Mouse (Mus musculus): ENCODE measurements around the gene Frmpd3. TPM values are rescaled to one million over a fixed set of nuclear protein-coding genes. Genes with fewer than 3 reads are reported as not detected.

Frmpd3 gene
- 0.04 and 0.09 TPM in 2 replicates for polyA plus RNA-seq (2012; rRNA removed; ENCODE audit: low replicate concordance)

DNA sequence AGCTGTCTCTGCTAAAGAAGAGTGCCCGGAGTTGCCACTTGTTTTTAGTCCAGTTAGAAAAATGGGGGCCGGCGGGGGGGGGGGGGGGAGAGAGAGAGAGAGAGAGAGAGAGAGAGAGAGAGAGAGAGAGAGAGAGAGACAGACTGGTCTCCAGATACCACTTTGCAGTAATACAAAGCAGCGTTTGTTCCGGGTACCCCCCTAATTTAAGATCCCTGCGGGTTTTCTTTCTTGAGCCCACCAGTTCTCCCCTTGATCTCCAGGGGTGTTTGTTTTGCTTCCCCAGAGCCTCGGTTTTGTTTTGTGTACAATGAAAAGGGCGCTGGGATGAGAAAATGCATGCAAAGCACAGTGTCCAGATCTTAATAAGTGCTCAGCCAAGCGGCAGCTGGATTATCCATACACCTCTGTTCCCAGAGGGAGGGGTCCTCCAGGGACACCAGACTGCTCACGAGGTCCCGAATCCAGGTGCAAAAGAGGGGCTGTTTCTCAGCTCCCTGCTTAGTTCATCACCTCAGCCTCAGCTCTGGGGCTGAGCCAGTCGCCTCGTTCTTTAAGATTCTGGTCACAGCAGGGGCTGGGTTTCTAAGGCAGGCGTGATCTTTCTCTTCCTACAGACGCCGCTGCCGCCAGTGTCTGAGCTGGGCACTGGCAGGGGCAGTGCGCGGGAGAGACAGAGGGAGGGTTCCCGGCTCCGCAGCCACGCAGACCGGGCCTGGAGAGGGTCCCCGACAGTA lies at the start of gene Frmpd3:
Gene Frmpd3 (plus strand): TSS at position 608 of the 737 bp plus-strand sequence.

DNA sequence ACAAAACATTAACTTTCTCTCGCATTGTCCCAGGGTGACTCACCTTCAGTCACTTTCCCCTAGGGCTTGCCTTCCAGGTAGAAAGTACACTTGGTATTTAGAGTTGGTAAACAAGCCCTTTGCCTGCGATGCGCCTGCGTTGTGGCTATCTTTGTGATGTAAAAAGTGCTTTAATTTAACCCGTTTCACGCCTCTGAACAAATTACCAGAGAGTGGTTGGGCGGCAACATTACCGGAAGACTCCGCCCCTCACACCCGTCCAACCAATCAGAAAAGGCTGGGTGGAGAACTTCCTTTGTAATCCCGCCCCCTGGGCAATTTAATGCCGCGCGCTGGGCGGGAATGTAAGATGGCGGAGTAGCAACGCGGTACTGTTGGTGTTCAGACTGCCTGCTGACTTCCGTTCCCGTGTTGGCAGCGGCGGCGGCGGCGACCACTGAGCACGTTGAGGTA lies 114.2 kb downstream of the Frmpd3 start, which contains the start of gene Prps1:
Gene Prps1 (plus strand): TSS at position 335 of the 453 bp plus-strand sequence.

Other genes with a start within 250 kb of the Frmpd3 start
- 1.9 TPM in 2 replicates for gene Prps1, start 114.3 kb downstream of the Frmpd3 start, polyA plus RNA-seq (2012; rRNA removed; ENCODE audit: low replicate concordance)